Mouse (Mus musculus): ENCODE measurements around the gene Nelfa.
"Not testable (repeated sequence)": the region's sequence is repeated elsewhere in the genome, so short reads cannot be mapped to it uniquely, and the experiment has no call there.

The Nelfa gene

DNA sequence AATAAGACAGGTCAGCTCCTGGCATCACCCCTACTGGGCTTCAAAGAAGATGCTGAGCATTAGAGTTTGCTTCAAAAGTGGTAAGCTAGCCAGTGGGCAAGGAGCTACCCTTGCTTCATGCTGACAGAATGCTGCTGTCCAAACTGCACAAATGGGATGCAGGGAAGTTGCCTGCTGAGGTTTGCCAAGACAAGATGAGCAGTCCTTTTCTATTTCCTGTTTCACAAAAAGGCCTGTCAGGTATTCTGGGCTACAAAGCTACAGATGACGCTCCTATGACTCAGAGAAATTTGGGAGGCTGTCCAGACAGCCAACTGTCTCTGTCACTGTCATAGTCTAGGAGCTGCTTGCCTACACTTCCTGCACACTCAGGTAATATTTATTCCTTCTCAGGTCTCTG lies 16.7 kb downstream of the Nelfa start:
- no peak for DNase-seq (ENCODE audit: low read depth, low spot score)

GRCm38 (mm10) chr5:33916616-33917015 lies 19.6 kb downstream of the Nelfa start:
- not testable (repeated sequence) for DNase-seq (ENCODE audit: low read depth, low spot score)

GRCm38 (mm10) chr5:33915031-33915430 lies 21.2 kb downstream of the Nelfa start:
- not testable (repeated sequence) for DNase-seq (ENCODE audit: low read depth, low spot score)

GRCm38 (mm10) chr5:33903176-33903575 lies 33.0 kb downstream of the Nelfa start:
- no peak for DNase-seq (ENCODE audit: low read depth, low spot score)

DNA sequence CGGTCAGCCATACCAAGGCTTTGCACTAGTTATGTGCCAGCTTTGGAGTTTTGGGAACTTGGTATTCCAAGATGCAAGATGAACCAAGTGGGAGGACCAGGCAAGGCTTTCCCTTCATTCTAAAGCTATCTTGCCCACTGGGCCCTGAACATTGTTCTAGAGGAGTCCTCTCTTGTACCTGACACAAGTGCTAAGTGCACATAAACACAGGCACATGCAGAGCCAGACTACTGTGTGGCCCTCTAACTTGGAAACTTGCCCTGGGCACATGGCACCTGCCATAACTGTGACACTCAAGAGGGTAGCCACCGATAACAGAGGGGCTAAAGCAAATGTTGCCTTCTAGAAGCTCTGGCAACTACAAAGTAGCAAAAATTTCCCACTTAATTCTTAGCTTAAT lies 33.5 kb downstream of the Nelfa start:
- DNase-seq (ENCODE audit: low read depth, low spot score): no peak

DNA sequence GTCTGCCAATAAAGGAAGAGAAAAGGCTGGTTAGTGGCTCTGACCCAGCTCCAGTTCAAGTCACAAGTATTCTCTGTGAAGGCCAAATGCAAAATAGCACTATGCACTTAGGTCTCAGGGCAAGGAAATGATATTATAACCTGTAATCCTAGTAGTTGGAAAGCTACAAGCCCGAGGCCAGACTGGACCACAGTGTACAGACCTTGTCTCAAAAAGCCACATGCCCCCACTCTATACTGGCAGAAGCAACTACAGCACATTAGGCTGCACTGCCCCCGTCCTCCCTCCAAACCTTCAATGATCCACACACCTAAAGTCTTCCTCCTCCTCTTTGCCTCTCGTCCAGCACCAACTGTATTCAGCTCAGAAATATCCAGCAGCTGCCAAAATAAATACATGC lies 34.9 kb downstream of the Nelfa start:
- DNase-seq (ENCODE audit: low read depth, low spot score): no peak

- no peak for DNase-seq (ENCODE audit: low read depth, low spot score)
Measured at GRCm38 (mm10) chr5:33900701-33901263, 35.4 kb downstream of the Nelfa start.

DNA sequence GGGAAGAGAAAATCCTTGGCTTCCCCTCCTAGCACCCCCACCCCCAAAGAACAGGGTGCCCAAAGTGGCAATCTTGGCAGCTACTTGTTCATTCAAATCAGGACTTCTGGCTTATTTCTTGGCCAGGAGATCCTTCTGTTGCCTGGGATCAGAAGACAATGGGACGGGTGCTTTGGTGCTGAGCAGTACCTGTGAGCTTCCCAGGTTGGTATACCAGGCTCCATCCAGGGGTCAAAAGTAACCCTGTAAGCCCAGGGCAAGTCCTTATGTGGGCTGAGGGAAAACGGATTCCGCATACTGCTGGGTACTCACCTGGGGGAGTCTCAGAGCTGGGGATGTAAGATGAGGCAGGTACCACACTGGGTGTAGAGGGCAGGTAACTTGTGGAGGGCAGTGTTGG lies 36.1 kb downstream of the Nelfa start:
- no peak for DNase-seq (ENCODE audit: low read depth, low spot score)

GRCm38 (mm10) chr5:33899245-33899644 lies 37.0 kb downstream of the Nelfa start:
- DNase-seq (ENCODE audit: low read depth, low spot score): no peak

DNA sequence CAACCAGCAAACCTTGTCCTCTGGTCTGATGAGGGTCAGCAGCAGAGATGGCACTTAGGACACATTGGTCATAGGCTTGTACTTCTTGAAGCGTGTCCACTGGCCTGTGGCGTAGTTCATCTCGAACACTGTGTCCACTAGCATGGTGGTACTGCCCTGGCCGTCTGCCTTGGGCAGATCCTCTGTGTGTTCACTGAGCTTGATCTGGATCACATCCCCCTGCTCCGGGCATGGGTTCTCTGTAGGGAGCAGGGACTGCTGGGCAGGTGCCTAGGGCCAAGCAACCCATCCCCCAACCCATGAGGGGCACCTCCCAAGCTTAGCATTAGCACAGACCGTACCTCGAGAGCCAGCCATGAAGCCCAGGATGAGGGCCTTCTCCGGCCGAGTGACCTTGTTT lies 37.5 kb downstream of the Nelfa start:
- DNase-seq (ENCODE audit: low read depth, low spot score): no peak

DNA sequence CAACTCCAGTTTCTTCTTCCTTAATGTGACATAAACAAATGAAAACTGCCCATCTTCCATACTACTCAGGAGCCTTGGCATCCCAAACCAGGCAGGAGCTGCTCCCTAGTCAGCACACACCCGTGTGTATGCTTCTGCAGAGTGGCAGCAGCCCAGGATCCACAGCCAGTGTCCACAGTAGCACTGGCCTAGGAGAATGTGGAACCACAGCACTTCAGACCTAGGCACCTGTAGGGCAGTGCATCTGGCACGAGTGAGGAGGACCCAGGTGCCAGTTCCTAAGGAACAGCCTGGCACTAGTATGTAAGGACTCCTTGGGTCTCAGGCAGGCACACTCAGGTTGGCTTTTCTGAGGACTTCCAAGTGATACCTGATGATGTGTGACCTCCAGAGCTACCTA lies 39.1 kb downstream of the Nelfa start:
- DNase-seq (ENCODE audit: low read depth, low spot score): no peak

GRCm38 (mm10) chr5:33895116-33895515 lies 41.1 kb downstream of the Nelfa start:
- DNase-seq (ENCODE audit: low read depth, low spot score): no peak

DNA sequence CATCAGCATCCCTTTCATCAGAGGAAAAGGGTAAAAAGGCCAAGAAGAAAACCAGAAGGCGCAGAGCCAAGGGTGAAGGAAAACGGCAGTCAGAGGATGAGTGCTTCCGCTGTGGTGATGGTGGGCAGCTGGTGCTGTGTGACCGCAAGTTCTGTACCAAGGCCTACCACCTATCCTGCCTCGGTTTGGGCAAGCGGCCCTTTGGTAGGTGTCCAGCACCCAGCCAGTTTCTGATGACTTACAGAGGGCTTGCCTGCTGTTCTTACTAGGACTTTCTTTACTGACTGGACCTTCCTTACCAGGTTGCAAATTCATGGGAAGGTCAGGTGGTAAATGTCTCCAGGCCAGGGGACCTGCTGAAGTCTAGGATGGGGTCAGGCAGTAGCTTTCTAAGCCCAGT lies 42.8 kb downstream of the Nelfa start:
- DNase-seq (ENCODE audit: low read depth, low spot score): no peak

GRCm38 (mm10) chr5:33881118-33881517 lies 55.1 kb downstream of the Nelfa start:
- DNase-seq (ENCODE audit: low read depth, low spot score): no peak

GRCm38 (mm10) chr5:33875472-33875871 lies 60.7 kb downstream of the Nelfa start:
- DNase-seq (ENCODE audit: low read depth, low spot score): no peak

- no peak for DNase-seq (ENCODE audit: low read depth, low spot score)
Measured at GRCm38 (mm10) chr5:33857693-33858092, 78.5 kb downstream of the Nelfa start.

- no peak for DNase-seq (ENCODE audit: low read depth, low spot score)
Measured at GRCm38 (mm10) chr5:33854019-33854418, 82.2 kb downstream of the Nelfa start.

DNA sequence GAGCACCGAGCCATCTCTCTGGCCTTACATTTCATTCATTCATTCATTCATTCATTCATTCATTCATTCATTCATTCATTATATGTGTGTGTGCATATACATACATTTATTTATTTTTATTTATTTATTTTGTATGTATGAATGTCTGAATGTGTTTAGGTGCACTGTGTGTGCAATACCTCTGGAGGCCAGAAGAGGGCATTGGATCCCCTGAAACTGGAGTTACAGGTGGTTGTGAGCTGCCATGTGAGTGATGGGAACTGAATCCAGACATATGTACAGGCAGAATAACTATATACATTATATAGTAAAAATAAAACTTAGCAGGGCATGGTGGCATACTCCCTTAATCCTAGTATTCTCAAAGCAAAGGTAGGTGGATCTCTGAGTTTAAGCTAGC lies 83.1 kb downstream of the Nelfa start:
- no peak for DNase-seq (ENCODE audit: low read depth, low spot score)

GRCm38 (mm10) chr5:33851466-33851865 lies 84.7 kb downstream of the Nelfa start:
- DNase-seq (ENCODE audit: low read depth, low spot score): no peak
